Mouse (Mus musculus): ENCODE data around the gene Ins2.

The Ins2 gene

GRCm38 (mm10) chr7:142663931-142664421 lies 79.2 kb downstream of the Ins2 start:
- no peak for DNase-seq

- DNase-seq = no peak
Observed at GRCm38 (mm10) chr7:142663151-142663550, 80.0 kb downstream of the Ins2 start.

GRCm38 (mm10) chr7:142661811-142662210 lies 81.4 kb downstream of the Ins2 start:
- DNase-seq = no peak

- no peak for DNase-seq
Observed at GRCm38 (mm10) chr7:142661046-142661445, 82.1 kb downstream of the Ins2 start.

GRCm38 (mm10) chr7:142660651-142660945 lies 82.6 kb downstream of the Ins2 start:
- DNase-seq = no peak

- no peak for DNase-seq
Observed at GRCm38 (mm10) chr7:142659767-142660650, 83.2 kb downstream of the Ins2 start.

GRCm38 (mm10) chr7:142659181-142659681 lies 84.0 kb downstream of the Ins2 start:
- no peak for DNase-seq

- DNase-seq = no peak
Observed at GRCm38 (mm10) chr7:142658681-142659180, 84.5 kb downstream of the Ins2 start.

GRCm38 (mm10) chr7:142657821-142658614 lies 85.2 kb downstream of the Ins2 start:
- no peak for DNase-seq

- no peak for DNase-seq
Observed at GRCm38 (mm10) chr7:142657341-142657791, 85.8 kb downstream of the Ins2 start.

GRCm38 (mm10) chr7:142656055-142656454 lies 87.1 kb downstream of the Ins2 start:
- no peak for DNase-seq

GRCm38 (mm10) chr7:142655633-142656032 lies 87.5 kb downstream of the Ins2 start:
- no peak for DNase-seq

GRCm38 (mm10) chr7:142653726-142654125 lies 89.5 kb downstream of the Ins2 start:
- no peak for DNase-seq

- no peak for DNase-seq
Observed at GRCm38 (mm10) chr7:142646676-142647075, 96.5 kb downstream of the Ins2 start.

- DNase-seq = no peak
Observed at GRCm38 (mm10) chr7:142645045-142645444, 98.1 kb downstream of the Ins2 start.

- DNase-seq = no peak
Observed at GRCm38 (mm10) chr7:142636178-142636577, 107.0 kb downstream of the Ins2 start.

- DNase-seq = no peak
Observed at GRCm38 (mm10) chr7:142630691-142631090, 112.5 kb downstream of the Ins2 start.

- no peak for DNase-seq
Observed at GRCm38 (mm10) chr7:142629806-142630205, 113.4 kb downstream of the Ins2 start.
